Mouse (Mus musculus) urinary bladder, adult 18-20 months (tissue): Measurements from ENCODE around the gene Pcbp2.

Experiments used
- DNase-seq, 2 experiments: peaks; one replicate each; pipeline ENCODE4 v3.0.0; 2022; ENCODE audit warnings: low spot score in 2 of 2, mixed read lengths in 2 of 2

Gene Pcbp2

GRCm38 (mm10) chr15:102470183-102470604 is at the start of gene Pcbp2:
Pcbp2 (plus strand) TSS chr15:102470539.
- DNase-seq = peak; percentile 80 to 95

- no peak for DNase-seq
These were observed 49.4 kb upstream of the Pcbp2 start for GRCm38 (mm10) chr15:102420986-102421385.

DNA sequence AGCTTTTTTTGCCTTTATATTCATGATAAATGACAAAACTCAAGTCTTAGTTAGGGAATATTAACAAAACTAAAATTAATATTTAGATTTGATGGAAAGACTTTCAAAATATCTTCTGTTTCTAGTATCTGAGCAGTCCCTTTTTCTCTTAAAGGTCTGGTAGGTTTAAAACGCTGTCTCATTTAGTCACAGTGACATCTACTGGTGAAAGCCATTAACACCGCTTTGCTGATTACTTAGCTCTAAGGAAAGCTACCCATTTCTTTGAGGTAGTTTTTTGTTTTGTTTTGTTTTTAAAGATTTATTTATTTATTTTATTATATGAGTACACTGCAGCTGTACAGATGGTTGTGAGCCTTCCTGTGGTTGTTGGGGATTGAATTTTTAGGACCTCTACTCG is 48.9 kb upstream of the Pcbp2 start:
- no peak for DNase-seq

GRCm38 (mm10) chr15:102423602-102424240 is 46.6 kb upstream of the Pcbp2 start:
- no peak for DNase-seq

- DNase-seq = no peak
These were observed 45.7 kb upstream of the Pcbp2 start for GRCm38 (mm10) chr15:102424657-102425056.

DNA sequence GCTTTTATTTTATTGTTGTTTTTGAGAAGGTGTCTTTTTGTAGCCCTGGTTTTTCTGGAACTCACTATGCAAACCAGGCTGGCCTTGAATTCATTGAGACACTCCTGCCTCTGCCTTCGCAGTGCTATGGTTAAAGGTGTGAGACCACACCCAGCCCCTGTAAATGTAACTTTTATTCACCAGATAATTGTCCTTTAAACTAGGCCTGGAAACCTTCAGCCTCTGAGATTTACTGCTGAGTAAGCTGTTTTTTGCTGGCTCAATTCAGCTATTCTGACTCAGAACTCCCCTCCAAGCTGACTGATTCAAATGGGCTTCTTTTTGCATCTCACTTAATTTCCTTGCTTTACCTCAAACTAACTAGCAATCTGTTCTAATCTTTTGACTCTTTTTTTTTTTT is 43.4 kb upstream of the Pcbp2 start:
- no peak for DNase-seq

DNA sequence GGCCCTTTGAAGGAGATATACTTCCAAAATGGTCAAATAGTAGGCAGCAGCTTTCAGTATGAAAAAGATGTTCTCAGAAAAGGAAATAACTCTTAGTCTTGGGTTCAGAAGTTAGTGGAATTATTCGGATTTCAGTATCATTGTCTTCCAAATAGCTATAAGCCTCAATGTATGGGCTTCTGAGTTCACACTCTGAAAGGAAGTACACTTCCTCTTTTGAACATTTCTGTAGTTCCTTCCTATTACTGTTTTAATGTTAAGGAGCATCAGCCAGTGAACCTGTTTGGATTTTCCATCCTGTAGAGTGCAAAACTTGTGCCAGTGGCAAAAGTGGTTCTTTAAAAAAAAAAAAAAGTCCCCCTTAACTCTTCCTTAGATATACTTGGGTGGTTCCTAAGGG is 38.3 kb upstream of the Pcbp2 start:
- no peak for DNase-seq

- no peak for DNase-seq
These were observed 37.2 kb upstream of the Pcbp2 start for GRCm38 (mm10) chr15:102433173-102433572.

DNA sequence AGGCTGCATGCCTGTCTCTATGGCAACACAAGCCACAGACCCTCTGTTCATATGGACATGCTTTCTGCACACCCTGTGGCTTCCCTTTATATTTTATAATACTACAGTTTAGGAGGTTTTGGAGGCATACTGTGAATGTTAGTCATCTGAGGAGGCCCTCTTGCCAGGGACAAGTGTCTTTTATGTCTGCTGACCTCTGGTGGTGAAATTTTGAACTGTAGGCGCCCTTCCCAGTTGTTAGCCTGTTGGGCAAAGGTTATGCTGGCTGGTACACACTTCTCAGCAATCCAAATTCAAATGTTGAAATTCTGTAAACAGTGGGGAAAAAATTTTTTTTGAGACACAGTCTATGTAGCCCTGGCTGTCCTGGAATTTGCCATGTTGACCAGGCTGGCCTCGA is 27.8 kb upstream of the Pcbp2 start:
- DNase-seq = peak; percentile 65 to 80

DNA sequence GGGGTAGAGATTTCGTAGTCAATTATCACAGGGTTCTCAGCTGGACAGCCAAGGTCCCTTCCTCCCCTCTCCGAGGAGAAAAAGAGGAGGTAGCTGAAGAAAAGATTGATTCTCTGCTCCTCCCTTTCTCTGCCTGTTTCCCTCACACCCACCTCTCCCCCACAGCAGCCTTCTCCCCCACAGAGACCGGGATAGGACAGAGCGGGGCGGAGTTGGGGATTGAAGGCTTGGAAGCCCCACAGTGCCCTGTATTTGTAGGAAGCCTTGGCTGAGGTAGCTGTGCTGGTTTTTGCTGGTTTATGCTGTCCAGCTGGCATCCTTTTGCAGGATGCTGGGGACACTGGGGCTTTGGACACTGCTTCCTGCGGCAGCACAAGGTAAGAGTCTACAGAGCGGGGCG is 25.2 kb upstream of the Pcbp2 start, which contains the start of gene Amhr2:
Gene Amhr2, plus strand, starts transcription at position 222 of the 400 bp plus-strand sequence.
- no peak for DNase-seq

DNA sequence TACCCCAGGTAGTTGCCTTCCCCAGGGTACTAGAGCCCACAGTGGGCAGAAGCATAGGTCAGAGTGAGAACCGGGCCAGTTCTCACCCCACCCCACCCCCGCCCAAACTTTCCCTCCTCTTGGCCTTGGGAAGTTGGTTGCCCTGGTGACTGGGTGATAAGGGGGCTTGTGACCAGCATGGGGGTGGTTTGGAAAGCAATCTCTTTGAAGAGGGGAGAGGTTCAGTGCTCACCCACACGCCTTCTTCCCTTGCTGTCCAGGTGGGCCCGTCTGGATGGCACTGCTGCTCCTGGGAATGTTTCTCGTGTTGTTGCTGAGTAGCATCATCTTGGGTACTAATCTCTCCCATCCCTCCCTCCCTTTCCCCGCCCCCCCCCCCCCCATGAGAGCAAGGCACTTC is 23.9 kb upstream of the Pcbp2 start:
- DNase-seq = no peak

GRCm38 (mm10) chr15:102449366-102449765 is 21.0 kb upstream of the Pcbp2 start:
- DNase-seq = no peak

GRCm38 (mm10) chr15:102450928-102451327 is 19.4 kb upstream of the Pcbp2 start:
- DNase-seq = no peak

DNA sequence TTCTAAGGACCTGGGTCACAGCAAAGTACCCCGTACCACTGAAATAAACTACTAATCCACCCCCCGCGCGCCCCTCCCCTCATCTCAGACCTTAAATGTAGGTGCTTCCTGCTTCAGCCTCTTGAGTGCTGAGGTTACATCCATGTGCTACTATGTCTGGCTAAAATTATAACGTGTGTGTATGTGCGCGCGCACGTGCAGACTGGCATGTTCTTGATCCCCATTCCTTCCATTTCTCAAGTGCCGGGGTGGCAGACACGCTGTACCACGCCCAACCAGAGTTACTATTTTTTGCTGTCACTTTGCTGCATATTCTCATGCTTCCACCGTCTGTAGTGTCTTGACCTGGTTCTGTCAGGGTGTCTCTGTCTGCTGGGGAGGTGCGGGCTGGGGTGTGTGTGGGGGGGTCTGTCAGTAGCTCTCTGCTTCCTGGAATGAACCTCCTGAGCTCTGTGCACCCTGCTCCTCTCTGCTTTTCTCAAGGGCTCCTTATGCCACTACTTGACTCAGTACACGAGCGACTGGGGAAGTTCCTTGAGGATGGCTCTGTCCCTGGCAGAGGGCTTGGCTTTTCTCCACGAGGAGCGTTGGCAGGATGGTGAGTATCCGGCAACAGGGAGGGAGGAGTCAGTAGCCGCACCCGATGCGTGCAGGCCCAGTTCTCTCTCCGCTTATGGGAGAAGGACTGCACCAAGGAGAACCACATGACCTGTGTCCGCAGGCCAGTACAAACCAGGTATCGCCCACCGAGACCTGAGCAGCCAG is 18.5 kb upstream of the Pcbp2 start:
- no peak for DNase-seq

- DNase-seq = no peak
These were observed 14.3 kb upstream of the Pcbp2 start for GRCm38 (mm10) chr15:102455993-102456392.

GRCm38 (mm10) chr15:102458050-102458736 is 12.1 kb upstream of the Pcbp2 start:
- no peak for DNase-seq

GRCm38 (mm10) chr15:102458904-102459317 is 11.4 kb upstream of the Pcbp2 start, which contains the start of gene Prr13:
Prr13 (plus strand) TSS chr15:102459028.
- peak; percentile 84 to 93 for DNase-seq

DNA sequence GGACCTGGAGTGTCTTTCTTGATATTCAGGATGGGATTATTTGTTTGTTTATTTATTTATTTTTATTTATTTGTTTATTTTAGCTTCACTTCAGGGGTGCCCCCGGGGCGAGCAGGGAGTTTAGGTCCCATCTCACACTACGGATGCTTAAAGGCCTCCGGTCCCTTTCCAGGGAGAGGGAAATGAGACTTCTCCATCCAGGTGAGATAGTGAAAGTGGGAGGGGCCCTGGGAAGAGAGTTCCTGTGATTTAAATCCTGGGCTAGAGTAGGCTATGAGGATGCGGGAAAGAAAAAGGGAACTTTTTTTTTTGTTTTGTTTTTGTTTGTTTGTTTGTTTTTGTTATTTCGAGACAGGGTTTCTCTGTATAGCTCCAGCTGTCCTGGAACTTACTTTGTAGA is 11.0 kb upstream of the Pcbp2 start:
- no peak for DNase-seq

- no peak for DNase-seq
These were observed 10.5 kb upstream of the Pcbp2 start for GRCm38 (mm10) chr15:102459847-102460246.

DNA sequence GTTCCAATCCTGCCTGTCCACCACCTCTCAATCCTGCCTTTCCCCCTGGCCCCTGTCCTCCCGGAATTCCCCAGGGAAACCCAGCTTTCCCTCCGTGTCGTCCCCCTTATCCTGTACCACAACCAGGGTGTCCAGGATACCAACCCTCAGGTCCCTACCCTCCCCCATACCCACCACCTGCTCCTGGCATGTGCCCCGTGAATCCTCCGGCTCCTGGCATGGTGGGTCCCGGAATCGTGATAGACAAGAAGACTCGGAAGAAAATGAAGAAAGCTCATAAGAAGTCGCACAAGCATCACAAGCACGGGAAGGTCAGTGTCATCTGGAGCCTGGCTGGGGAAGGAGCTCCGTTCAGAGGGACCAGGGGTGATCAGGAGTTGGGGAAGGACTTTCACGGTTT is 9.9 kb upstream of the Pcbp2 start:
- no peak for DNase-seq

- DNase-seq = no peak
These were observed 9.4 kb upstream of the Pcbp2 start for GRCm38 (mm10) chr15:102460971-102461370.

DNA sequence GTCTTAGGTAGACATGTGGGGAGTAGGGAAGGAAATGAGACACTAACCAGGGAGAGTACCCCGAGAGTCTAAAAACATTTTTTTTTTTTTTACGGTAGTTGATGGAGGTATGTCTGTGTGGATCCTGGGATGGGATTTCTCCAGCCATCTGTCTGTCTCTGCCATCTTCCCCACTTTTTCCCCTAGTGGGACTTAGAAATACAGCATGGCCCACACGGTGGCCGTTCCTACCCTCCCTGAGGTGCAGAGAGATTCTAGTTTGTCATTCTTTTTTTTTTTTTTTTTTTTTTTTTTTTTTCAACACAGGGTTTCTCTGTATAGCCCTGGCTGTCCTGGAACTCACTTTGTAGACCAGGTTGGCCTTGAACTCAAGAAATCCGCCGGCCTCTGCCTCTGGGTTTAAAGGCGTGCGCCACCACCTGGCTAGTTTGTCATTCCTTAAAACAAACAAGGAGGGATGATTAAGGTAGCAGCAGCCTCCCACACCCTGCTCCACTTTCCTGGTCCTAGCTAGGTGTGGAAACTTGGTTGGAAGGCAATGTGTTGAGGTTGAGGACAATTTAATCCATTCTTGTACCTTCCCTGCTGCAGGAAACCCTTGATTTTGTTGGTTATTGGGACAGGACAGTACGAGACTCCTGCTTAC is 8.8 kb upstream of the Pcbp2 start:
- DNase-seq = no peak
